Mouse (Mus musculus): ENCODE results near the gene Gspt1. TPM values are rescaled to one million over a fixed set of nuclear protein-coding genes. Genes with fewer than 3 reads are reported as not detected.

Gene Gspt1
- polyA plus RNA-seq, 1 experiment: 79.7 TPM

- Histone ChIP-seq H3K4me3 (ENCODE audit: insufficient read depth, poor library complexity, severe bottlenecking) (no peak overlapping the region), H3ac (ENCODE audit: control insufficient read depth, insufficient read length, low read depth) (no peak overlapping the region), H3K27me3 (ENCODE audit: control insufficient read depth, insufficient read depth, insufficient read length) (no peaks in the 10 kb centered on the region), H3K36me3 (ENCODE audit: control insufficient read depth, insufficient read depth) (peaks cover 7% of the 10 kb centered on the region), H3K79me3 (ENCODE audit: low read depth) (peaks cover 91% of the 10 kb centered on the region), H3K79me2 (ENCODE audit: control insufficient read depth, insufficient read depth) (peaks cover 95% of the 10 kb centered on the region)
- TF ChIP-seq FOSL1 (IDR thresholded peaks at IDR 0.05; ENCODE audit: insufficient read depth, low read length, poor library complexity, severe bottlenecking) (no peak), MAX (IDR thresholded peaks at IDR 0.05) (no peak), CEBPB (IDR thresholded peaks at IDR 0.05; ENCODE audit: low read depth) (no peak), CTCF (IDR thresholded peaks at IDR 0.05; ENCODE audit: control insufficient read depth, insufficient read depth, insufficient read length) (no peak)
Measured at GRCm38 (mm10) chr16:11245767-11246166, 8.4 kb downstream of the Gspt1 start.

- Histone ChIP-seq H3K36me3 (ENCODE audit: control insufficient read depth, insufficient read depth) (peaks cover 25% of the 10 kb centered on the region), H3ac (ENCODE audit: control insufficient read depth, insufficient read length, low read depth) (no peak overlapping the region), H3K79me2 (ENCODE audit: control insufficient read depth, insufficient read depth) (peaks cover 99% of the 10 kb centered on the region), H3K79me3 (ENCODE audit: low read depth) (peaks cover 88% of the 10 kb centered on the region), H3K4me3 (ENCODE audit: insufficient read depth, poor library complexity, severe bottlenecking) (no peak overlapping the region), H3K27me3 (ENCODE audit: control insufficient read depth, insufficient read depth, insufficient read length) (no peaks in the 10 kb centered on the region)
- no peak for TF ChIP-seq MYOG (IDR thresholded peaks at IDR 0.05; ENCODE audit: control insufficient read depth, extremely low read depth, insufficient read length)
- no peak for TF ChIP-seq MAX (IDR thresholded peaks at IDR 0.05)
- no peak for TF ChIP-seq USF1 (IDR thresholded peaks at IDR 0.05; ENCODE audit: low read depth)
- no peak for TF ChIP-seq CEBPB (IDR thresholded peaks at IDR 0.05; ENCODE audit: low read depth)
- TF ChIP-seq CTCF (IDR thresholded peaks at IDR 0.05; ENCODE audit: control insufficient read depth, insufficient read depth, insufficient read length): no peak
- TF ChIP-seq MYOD1 (IDR thresholded peaks at IDR 0.05; ENCODE audit: control insufficient read depth, insufficient read length, low read depth): no peak
- no peak for TF ChIP-seq FOSL1 (IDR thresholded peaks at IDR 0.05; ENCODE audit: insufficient read depth, low read length, poor library complexity, severe bottlenecking)
Measured at GRCm38 (mm10) chr16:11242401-11242800, 11.7 kb downstream of the Gspt1 start.

GRCm38 (mm10) chr16:11217801-11218200 lies 36.3 kb downstream of the Gspt1 start:
- H3K36me3 ChIP-seq (ENCODE audit: control insufficient read depth, insufficient read depth): peaks cover 77% of the 10 kb centered on the region
- H3K4me3 ChIP-seq (ENCODE audit: insufficient read depth, poor library complexity, severe bottlenecking): no peak overlapping the region
- H3K79me3 ChIP-seq (ENCODE audit: low read depth): no peaks in the 10 kb centered on the region
- no peaks in the 10 kb centered on the region for H3K27me3 ChIP-seq (ENCODE audit: control insufficient read depth, insufficient read depth, insufficient read length)
- H3ac ChIP-seq (ENCODE audit: control insufficient read depth, insufficient read length, low read depth): no peak overlapping the region
- no peaks in the 10 kb centered on the region for H3K79me2 ChIP-seq (ENCODE audit: control insufficient read depth, insufficient read depth)
- no peak for TF ChIP-seq USF1 (IDR thresholded peaks at IDR 0.05; ENCODE audit: low read depth)
- TF ChIP-seq MAX (IDR thresholded peaks at IDR 0.05): no peak
- no peak for TF ChIP-seq FOSL1 (IDR thresholded peaks at IDR 0.05; ENCODE audit: insufficient read depth, low read length, poor library complexity, severe bottlenecking)
- no peak for TF ChIP-seq MYOG (IDR thresholded peaks at IDR 0.05; ENCODE audit: control insufficient read depth, extremely low read depth, insufficient read length)
- TF ChIP-seq CEBPB (IDR thresholded peaks at IDR 0.05; ENCODE audit: low read depth): no peak
- TF ChIP-seq MYOD1 (IDR thresholded peaks at IDR 0.05; ENCODE audit: control insufficient read depth, insufficient read length, low read depth): no peak
- no peak for TF ChIP-seq CTCF (IDR thresholded peaks at IDR 0.05; ENCODE audit: control insufficient read depth, insufficient read depth, insufficient read length)

GRCm38 (mm10) chr16:11203600-11204390 lies 50.3 kb downstream of the Gspt1 start:
- H3K79me2 ChIP-seq (ENCODE audit: control insufficient read depth, insufficient read depth): peaks cover 84% of the 10 kb centered on the region
- TF ChIP-seq USF1 (IDR thresholded peaks at IDR 0.05; ENCODE audit: low read depth) (no peak), MYOD1 (IDR thresholded peaks at IDR 0.05; ENCODE audit: control insufficient read depth, insufficient read length, low read depth) (no peak), MYOG (IDR thresholded peaks at IDR 0.05; ENCODE audit: control insufficient read depth, extremely low read depth, insufficient read length) (no peak), FOSL1 (IDR thresholded peaks at IDR 0.05; ENCODE audit: insufficient read depth, low read length, poor library complexity, severe bottlenecking) (no peak), MAX (IDR thresholded peaks at IDR 0.05) (no peak), CTCF (IDR thresholded peaks at IDR 0.05; ENCODE audit: control insufficient read depth, insufficient read depth, insufficient read length) (no peak), CEBPB (IDR thresholded peaks at IDR 0.05; ENCODE audit: low read depth) (no peak)
- peak overlapping the region; percentile 95 for H3K4me3 ChIP-seq (ENCODE audit: insufficient read depth, poor library complexity, severe bottlenecking)
- H3K79me3 ChIP-seq (ENCODE audit: low read depth): peaks cover 65% of the 10 kb centered on the region
- H3K36me3 ChIP-seq (ENCODE audit: control insufficient read depth, insufficient read depth): peaks cover 49% of the 10 kb centered on the region
- peak overlapping the region; percentile 66 for H3ac ChIP-seq (ENCODE audit: control insufficient read depth, insufficient read length, low read depth)
- H3K27me3 ChIP-seq (ENCODE audit: control insufficient read depth, insufficient read depth, insufficient read length): no peaks in the 10 kb centered on the region

- no peak for TF ChIP-seq MYOD1 (IDR thresholded peaks at IDR 0.05; ENCODE audit: control insufficient read depth, insufficient read length, low read depth)
- TF ChIP-seq MAX (IDR thresholded peaks at IDR 0.05): peak; percentile 86
- Histone ChIP-seq H3K79me3 (ENCODE audit: low read depth) (peaks cover 72% of the 10 kb centered on the region), H3K79me2 (ENCODE audit: control insufficient read depth, insufficient read depth) (peaks cover 93% of the 10 kb centered on the region), H3ac (ENCODE audit: control insufficient read depth, insufficient read length, low read depth) (peak within 1 kb of the TSS; percentile 81), H3K36me3 (ENCODE audit: control insufficient read depth, insufficient read depth) (peaks cover 49% of the 10 kb centered on the region), H3K4me3 (ENCODE audit: insufficient read depth, poor library complexity, severe bottlenecking) (peak within 1 kb of the TSS; percentile 95), H3K27me3 (ENCODE audit: control insufficient read depth, insufficient read depth, insufficient read length) (no peaks in the 10 kb centered on the region)
Measured at GRCm38 (mm10) chr16:11202571-11203554, 51.3 kb downstream of the Gspt1 start, which contains the start of gene Rsl1d1. Rsl1d1 (minus strand) TSS chr16:11203331.

Measured in C2C12 (cell line).